Mouse (Mus musculus): Measurements from ENCODE around the gene Fndc3a.

Gene Fndc3a

DNA sequence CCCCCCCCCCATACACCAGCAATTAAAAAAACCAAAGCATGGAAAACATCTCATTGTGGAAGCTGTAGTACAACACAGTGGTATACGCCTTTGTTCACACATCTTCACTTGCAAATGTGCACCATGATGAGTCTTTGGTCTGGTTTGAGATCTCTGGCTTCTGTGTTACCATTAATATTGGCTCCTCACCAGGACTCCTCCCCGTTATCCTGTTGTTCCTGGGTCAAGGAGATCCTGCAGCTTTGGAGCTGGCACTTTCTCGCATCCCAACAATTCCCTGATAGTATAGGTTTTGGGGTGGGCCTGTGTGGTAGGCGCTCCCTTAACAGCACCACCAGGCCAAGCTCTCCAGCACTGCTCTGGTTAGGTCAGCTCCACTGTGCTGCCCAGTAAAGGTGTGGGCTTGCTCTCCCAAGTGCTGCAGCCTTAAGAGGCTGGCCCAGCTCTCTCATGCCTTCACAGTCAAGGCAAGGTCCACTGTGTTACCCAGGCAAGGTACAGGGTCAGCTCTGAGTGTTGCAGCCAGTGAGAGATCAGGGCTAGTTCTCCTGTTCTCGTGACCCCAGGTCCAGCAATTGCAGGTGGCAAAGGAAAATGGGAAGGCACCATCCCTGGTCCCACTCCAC lies 173.3 kb downstream of the Fndc3a start:
- no peak for DNase-seq (ENCODE audit: low spot score in 2 of 2)

DNA sequence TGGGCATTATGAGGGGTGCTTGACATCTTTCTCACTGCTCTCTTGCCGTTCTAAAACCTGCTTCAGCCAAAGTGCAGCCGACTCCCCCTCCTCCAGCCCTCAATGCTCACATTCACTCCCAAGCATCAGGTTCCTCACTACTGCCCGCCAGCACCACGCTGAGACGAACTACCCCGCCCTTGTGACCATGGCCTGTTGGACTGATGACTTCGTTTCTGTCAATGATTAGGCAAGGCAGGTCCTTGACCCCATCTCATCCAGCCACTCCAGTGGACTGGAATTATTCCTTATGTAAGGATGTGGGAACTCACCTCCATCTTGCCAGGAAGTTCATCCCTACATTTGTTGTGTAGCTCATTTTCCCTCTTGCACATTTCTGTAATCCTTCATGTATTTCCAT lies 175.9 kb downstream of the Fndc3a start:
- no peak for DNase-seq (ENCODE audit: low spot score in 2 of 2)

DNA sequence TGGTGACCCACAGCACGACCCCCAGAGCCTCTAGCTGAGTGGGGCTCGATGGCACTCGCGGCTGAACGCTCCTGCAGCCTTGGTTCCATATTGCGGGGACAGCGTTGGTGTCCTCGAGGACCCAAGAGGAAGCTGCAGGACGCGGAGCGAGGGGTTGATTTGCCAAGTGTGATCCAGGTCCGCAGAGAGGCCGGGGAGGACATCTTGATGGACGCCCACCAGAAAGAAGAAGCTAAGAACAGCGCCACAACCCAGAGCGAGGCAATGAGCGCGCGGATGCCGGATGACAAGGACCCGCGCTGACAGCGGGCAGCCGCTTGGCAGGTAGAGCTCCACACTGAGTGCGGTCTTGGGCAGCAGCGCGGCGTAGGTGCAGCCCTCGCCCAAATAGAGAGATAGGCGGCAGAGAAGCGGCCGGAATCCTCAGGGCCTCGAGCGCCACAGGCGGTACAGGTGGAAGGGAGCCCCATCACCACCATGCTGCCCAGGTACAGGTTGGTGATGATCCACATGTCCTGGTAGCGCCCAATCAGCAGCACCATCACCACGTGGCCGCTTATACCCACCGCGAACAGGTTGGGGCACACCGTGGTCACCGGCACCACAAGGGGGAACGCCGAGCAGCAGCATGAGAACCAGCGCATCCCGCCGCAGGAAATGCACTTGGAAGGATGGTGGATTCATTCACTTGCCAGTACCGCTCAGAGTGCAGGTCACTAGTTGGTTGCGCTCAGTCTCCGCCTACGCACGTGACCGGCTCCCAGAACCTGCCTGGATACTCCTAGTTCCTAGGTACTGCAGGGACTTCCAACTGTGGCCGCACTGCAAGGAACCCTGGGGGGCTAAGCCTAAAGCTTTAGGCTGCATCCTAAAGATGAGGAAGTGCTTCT lies 177.5 kb downstream of the Fndc3a start:
- DNase-seq (ENCODE audit: low spot score in 2 of 2), result no peak

DNA sequence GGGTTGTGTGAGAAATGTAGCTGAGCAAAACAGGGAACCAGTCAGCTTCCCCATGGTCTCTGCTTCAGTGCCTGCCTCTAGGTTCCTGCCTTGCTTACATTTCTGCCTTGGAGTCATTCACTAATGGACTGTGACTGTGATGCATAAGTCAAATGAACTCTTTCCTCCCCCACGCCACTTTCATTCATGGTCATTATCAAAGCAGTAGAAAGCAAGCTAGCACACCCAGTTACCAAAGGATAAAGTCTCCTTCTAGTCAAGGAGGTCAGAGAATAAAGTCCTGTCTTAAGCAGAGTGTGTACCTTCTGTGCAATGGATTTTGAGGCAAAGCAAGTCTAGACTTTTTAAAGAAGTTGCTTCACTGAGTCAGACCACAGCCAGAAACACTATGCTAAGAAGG lies 182.7 kb downstream of the Fndc3a start:
- DNase-seq (ENCODE audit: low spot score in 2 of 2), result no peak

DNA sequence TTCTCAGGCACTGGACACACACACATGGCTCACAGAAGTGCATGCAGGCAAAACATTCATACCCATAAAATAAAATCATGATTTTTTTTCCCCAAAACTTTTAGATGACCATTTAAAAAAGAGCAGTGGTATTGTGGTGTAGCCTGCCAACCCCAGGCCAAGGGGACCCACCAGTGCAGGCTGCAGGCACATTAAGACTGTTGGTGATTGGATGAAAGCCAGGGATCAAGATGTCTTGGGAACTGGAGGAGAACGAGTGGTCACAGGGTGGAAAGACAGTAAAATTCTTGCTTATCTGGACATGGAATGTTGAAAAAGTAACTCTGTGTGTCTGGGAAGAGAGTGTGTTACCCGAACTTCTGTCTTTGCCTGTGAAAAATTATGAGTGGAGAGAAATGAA lies 190.2 kb downstream of the Fndc3a start:
- no peak for DNase-seq (ENCODE audit: low spot score in 2 of 2)

DNA sequence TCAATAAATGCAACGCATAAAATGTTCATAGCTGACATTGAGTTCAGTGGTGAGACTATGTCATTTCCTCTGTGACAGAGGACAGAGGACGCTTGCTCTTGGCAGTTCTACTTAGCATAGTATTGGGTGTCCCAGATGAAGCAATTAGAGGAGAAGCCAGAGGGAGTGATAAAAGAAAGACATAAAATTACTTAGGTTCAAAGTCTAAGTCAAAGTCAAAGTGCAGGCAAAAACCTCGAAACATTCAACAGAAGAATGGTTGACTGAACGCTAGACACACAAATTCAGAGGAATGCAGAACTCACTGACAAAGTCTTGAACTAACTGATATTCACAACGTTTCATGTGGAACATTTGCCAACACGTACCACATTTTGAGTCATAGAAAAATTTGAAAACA lies 191.0 kb downstream of the Fndc3a start:
- no peak for DNase-seq (ENCODE audit: low spot score in 2 of 2)

DNA sequence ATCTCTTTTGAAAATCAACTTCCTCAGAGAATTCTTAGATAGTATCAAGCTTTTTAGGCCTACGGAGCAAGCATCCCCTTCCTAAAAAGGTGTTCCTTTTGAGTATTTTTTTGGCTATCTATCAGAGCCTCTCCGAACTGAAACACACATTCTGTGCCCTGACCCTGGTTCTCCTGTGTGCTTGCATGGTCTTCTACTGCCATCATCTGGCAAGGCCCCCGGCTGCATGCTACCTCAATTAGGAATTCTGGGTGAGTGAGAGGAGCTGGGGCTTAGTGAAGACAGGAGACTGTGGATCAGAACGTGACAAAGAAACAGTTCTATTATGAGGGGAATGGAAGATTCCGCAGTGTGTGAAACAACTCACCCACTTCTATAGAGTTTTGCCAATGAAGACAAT lies 193.4 kb downstream of the Fndc3a start:
- peak; percentile 39 to 54 for DNase-seq (ENCODE audit: low spot score in 2 of 2)

DNA sequence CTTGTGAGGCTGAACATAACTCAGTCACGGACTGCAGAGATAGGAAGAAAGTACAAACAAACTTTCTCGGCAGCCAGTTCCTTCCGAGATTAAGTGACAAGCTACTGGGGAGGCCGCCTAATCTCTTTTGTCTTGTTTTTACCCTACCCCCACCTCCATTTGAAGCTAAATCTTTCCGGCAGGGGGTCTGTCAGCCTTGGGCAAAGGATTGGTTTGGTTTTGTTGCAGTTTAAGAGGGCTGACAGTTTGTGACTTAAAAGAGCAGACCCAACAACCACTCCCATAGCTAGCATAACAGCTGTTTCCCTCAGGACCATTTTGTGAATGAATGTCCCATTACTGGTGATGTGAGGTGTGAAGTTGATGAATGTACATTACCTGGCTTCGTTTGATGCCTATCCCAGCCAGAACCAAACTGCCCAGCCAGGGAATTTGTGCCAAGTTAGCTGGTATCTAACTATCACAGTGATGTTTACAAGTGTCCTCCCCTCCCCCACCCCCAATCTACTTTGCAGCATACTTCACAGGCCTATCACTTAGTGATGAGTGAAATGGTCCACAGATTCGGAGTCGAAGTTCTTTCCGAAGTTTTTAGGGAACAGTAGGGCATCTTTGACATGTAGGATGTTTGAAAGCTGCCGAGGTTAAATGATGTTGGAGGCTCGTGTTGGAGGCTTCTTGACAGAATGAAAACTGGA lies 202.9 kb downstream of the Fndc3a start:
- no peak for DNase-seq (ENCODE audit: low spot score in 2 of 2)

DNA sequence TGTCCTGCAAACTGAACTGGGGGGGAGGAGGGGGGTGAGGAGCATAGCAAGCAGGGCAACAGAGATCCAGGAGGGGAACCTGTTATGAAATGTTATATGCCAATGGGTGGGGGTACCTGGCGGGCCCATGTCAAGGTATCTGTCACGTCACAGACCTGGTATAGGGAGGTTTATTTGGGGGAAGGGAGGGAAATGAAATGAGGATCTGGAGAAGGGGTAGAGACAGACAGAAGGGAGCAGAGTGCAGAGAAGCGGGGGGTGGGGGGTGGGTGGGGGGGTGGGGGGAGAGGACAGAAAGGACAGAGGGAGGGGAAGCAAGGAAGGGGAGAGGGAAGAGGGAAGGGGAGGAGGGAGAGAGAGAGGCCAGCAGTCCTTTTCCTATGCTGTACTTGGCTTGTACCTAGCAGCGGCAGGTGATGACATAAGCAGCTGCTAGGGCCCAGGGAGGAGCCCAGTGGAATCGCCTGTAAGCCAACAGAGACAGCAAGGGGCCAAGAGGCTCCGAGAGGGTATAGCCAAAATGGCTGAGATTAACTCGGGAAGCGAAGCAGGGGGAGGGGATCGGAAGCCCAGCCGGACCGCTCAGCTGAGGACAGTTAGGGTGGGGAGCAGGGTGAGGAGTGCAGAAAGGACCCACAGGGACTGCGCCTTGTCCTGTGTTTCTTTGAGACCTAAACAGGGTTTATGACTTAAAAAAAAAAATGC lies 203.6 kb downstream of the Fndc3a start:
- peak in 1 of 2 experiments; percentile 3 for DNase-seq (ENCODE audit: low spot score in 2 of 2)

DNA sequence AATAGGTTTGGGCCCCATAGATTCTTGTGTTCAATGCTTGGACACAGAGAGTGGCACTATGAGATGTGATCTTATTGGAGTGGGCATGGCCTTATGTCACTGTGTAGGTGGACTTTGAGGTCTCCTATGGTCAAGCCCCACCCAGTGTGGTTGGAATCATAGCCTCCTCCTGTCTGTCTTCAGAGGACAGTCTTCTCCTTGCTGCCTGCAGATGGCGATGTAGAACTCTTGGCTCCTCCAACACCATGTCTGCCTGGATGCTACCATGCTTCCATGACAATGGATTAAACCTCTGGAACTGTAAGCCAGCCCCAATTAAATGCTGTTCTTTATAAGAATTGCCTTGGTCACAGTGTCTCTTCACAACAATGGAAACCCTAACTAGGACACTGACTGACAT lies 204.8 kb downstream of the Fndc3a start:
- no peak for DNase-seq (ENCODE audit: low spot score in 2 of 2)

DNA sequence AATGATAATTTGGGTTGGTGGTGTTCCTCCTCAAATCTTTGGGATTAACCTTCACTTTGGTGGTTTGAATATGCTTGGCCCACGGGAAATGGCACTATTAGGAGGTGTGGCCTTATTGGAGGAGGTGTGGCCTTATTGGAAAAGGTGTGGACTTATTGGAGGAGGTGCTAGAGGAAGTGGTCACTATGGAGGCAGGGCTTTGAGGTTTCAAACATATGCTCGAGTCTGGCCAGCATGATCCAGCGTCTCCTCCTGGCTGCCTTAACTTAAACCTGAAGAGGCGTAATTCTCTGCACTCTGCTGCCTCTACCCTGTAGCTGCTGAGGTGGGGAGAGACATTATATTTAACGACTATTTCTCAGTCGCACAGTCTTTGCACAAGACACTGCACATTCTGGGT lies 206.6 kb downstream of the Fndc3a start:
- no peak for DNase-seq (ENCODE audit: low spot score in 2 of 2)

DNA sequence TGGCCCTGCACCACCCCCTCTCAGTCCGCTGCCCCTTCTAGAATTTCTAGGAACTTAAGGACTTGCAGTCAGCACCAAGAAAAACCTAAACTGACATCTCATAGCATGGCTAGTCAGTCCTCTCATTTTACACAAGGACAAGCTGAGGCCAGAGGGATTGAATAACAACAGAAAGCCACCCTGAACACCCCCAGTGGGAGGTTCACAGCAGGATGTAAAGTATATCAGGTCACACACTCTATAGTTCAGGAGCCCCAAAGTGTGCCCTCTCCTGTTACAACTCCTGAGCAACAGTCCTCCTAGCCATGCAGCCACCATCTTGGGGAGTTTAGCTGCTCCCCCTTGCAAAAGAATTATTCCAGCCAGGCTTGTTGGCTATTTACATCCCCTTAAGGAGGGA lies 216.0 kb downstream of the Fndc3a start:
- DNase-seq (ENCODE audit: low spot score in 2 of 2), result no peak

DNA sequence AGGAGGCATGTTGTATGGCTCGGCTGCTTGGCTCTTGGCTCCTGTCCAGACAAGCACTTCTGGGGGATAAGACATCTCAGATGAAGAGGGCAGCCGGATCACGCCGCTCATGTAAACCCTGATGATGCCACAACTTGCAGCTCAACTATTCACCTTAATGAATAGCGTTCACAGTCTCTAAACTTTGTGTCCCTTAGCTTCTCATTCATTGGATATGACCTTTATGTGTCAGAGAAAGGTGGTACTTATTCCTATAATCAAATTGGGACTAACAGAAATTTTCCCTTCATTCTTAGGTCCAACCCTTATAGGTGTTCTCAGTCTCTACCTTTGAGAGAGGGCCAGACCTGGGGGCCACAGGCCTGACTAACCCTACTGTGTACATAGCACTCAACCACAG lies 218.1 kb downstream of the Fndc3a start, which contains the start of gene Gm9195:
Gm9195 (minus strand) TSS at position 101 of the 400 bp plus-strand sequence.
- no peak for DNase-seq (ENCODE audit: low spot score in 2 of 2)

DNA sequence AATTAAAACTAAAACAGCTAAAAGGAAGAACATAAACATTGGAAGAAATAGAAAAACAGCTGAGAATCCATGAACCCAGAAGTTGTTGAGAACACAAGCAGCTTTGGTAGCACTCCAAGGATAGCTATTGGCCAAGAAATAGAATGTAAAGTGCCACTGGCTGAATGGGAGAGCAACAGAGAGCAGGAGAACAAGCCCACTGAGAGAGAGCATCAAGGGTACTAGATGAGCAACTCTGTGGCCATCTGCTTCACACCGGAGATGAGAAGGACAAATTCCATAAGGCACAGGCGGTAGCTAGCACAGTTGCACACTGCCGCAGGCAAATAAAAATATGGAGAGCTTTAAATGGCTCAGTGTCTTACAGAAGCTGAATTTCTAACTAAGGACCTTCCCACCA lies 219.4 kb downstream of the Fndc3a start:
- no peak for DNase-seq (ENCODE audit: low spot score in 2 of 2)
